Mouse (Mus musculus) hindbrain, embryonic 15.5 days (tissue): ENCODE data around the gene Acvr1. TPM values are rescaled to one million over a fixed set of nuclear protein-coding genes. Genes with fewer than 3 reads are reported as not detected.

Experiments used
- ATAC-seq: fragments of 200-750 bp; cut with Nextera tagmentation; 2 replicates; pipeline ENCODE4 v1.8.0; 2017; ENCODE audit warnings: low read depth, moderate number of reproducible peaks, moderate TSS enrichment; ENCODE audit not compliant: low FRiP score
- H3K27ac ChIP-seq: fragments of 300-500 bp; sonication (generic); replicated peaks from 2 replicates; pipeline ENCODE4 v1.5.1; 2015; ENCODE audit warnings: mild to moderate bottlenecking, inconsistent platforms
- H3K27me3 ChIP-seq: fragments of 300-500 bp; sonication (generic); 2 replicates; pipeline ENCODE4 v1.6.1; 2015; ENCODE audit warnings: control low read depth, inconsistent platforms
- H3K36me3 ChIP-seq: fragments of 300-500 bp; sonication (generic); 2 replicates; pipeline ENCODE4 v1.6.1; 2015; ENCODE audit warnings: control low read depth, inconsistent platforms
- H3K4me1 ChIP-seq: fragments of 300-500 bp; sonication (generic); replicated peaks from 2 replicates; pipeline ENCODE4 v1.6.1; 2015; ENCODE audit warnings: control low read depth, inconsistent platforms
- H3K4me2 ChIP-seq: fragments of 300-500 bp; sonication (generic); 2 replicates; pipeline ENCODE4 v1.6.1; 2015; ENCODE audit warnings: moderate library complexity, mild to moderate bottlenecking, inconsistent platforms
- H3K4me3 ChIP-seq: fragments of 300-500 bp; sonication (generic); 2 replicates; pipeline ENCODE4 v1.5.1; 2015; ENCODE audit warnings: mild to moderate bottlenecking, inconsistent platforms
- H3K9ac ChIP-seq: fragments of 300-500 bp; sonication (generic); 2 replicates; pipeline ENCODE4 v1.6.1; 2015; ENCODE audit warnings: inconsistent platforms
- H3K9me3 ChIP-seq: fragments of 300-500 bp; sonication (generic); 2 replicates; pipeline ENCODE4 v1.6.1; 2016; ENCODE audit warnings: control low read depth, inconsistent platforms
- WGBS: fragments of 180-500 bp; shearing (Covaris S2); methylation state at CpG from one replicate; pipeline ENCODE4 v1.1.7; 2015; 5-methylcytosine and 5-hydroxymethylcytosine counted together
- polyA plus RNA-seq: library from polyadenylated mRNA; unstranded; fragments of >200 nt; fragmentation: Nextera tagmentation; extraction: Ambion mirVana; gene quantifications from 2 replicates; pipeline ENCODE4 v1.2.1, GENCODE M21; 2015

The Acvr1 gene
- polyA plus RNA-seq, 1 experiment from 2014 or later, result 5.0 TPM

DNA sequence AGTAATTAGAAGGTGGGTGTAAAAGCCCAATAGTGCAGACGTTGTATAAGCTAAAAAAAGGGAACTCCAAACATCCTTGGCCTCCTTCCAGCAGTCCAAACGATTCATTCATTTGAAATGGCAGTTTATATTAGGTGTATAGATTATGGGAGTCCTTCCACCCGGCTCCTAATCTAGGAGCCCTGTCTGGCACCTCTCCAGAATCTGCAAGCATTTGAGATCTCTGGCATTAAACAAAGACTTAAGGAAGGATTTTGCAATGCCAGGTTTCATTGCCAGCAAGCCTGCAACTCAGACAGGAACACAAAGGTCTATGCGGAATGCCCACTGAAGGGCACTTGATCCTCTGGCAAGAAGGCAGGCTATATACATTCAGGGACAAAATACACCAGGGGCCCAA is 81.8 kb downstream of the Acvr1 start:
- Histone ChIP-seq H3K4me1 (peaks cover 27% of the 10 kb centered on the region), H3K27ac (no peak overlapping the region), H3K9me3 (no peaks in the 10 kb centered on the region), H3K4me2 (no peak overlapping the region), H3K36me3 (no peaks in the 10 kb centered on the region), H3K9ac (no peak overlapping the region), H3K27me3 (no peaks in the 10 kb centered on the region), H3K4me3 (no peak overlapping the region)
- WGBS, result 34% methylated on average over 4 of the region's 4 CpGs
- no peak for ATAC-seq

GRCm38 (mm10) chr2:58484284-58484965 is 82.5 kb downstream of the Acvr1 start:
- ATAC-seq, result 0 out of 2 replicates have a peak, but pooled peaks have one; percentile 40
- no peaks in the 10 kb centered on the region for H3K9me3 ChIP-seq
- no peak overlapping the region for H3K9ac ChIP-seq
- WGBS, result 62% methylated on average over 7 of the region's 7 CpGs
- no peak overlapping the region for H3K4me3 ChIP-seq
- H3K27me3 ChIP-seq, result no peaks in the 10 kb centered on the region
- H3K36me3 ChIP-seq, result no peaks in the 10 kb centered on the region
- H3K4me1 ChIP-seq, result peaks cover 27% of the 10 kb centered on the region
- H3K27ac ChIP-seq, result peak overlapping the region; percentile 1; the same call in 1 of the 2 replicates
- no peak overlapping the region for H3K4me2 ChIP-seq

DNA sequence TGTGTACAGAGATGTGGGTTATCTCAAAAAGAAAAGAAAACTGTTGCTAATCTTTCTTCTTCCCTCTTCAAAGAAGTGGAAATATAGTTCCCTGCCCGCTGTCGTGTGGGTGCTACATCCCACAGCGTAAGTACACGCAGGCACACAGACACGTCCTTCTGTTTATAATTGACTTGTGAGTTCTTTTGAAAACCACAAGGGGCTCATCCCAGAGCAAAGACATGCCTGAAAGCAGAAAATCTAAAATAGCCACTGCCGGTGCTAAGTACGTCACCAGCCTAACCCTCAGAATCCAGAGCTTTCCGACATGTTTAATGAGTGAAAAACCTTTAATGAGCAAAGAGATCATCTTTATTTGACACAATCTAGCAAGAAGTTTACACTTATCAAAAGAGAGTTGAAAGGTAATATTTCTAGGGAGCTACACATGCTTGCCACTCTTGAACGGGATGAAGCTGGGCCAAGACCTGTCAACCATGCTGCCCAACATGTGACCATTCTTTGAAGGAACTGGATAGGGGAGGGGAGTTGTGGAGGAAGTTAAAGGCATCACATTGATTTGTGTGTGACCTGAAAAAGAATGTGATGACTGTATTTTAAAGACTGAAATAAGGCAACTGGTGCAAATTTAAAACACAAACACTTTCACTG is 85.4 kb downstream of the Acvr1 start:
- ATAC-seq, result no peak
- 0 out of 2 replicates have a peak, but pooled peaks cover 4% of the 10 kb centered on the region for H3K36me3 ChIP-seq
- no peak overlapping the region for H3K9ac ChIP-seq
- WGBS, result 73% methylated on average over 9 of the region's 9 CpGs
- H3K4me3 ChIP-seq, result no peak overlapping the region
- H3K4me1 ChIP-seq, result peaks cover 15% of the 10 kb centered on the region
- no peak overlapping the region for H3K4me2 ChIP-seq
- no peaks in the 10 kb centered on the region for H3K27me3 ChIP-seq
- H3K27ac ChIP-seq, result no peak overlapping the region
- no peaks in the 10 kb centered on the region for H3K9me3 ChIP-seq

DNA sequence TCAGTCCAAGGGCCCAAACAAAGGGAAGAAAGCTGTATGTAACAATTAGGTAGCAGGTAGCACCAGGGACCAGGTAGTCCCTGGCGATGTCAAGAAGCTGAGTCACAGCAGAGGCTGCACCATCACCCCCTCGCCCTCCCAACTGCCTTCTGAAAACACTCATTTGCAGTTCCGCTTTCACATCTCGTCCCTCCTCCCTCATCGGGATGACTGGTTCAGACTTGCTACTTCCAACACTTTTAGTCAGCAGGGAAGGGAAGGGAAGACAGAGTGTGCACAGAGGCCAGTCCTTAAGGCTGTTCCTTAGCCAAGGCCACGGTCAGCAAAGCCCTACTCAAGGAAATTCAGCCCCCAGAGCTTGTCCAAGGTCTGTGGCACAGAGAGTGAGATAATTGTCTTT is 86.2 kb downstream of the Acvr1 start:
- H3K4me3 ChIP-seq, result no peak overlapping the region
- 88% methylated on average over 6 of the region's 6 CpGs for WGBS
- no peaks in the 10 kb centered on the region for H3K27me3 ChIP-seq
- H3K27ac ChIP-seq, result no peak overlapping the region
- 0 out of 2 replicates have a peak, but pooled peaks cover 4% of the 10 kb centered on the region for H3K36me3 ChIP-seq
- no peak for ATAC-seq
- H3K4me1 ChIP-seq, result peaks cover 14% of the 10 kb centered on the region
- no peak overlapping the region for H3K4me2 ChIP-seq
- H3K9ac ChIP-seq, result no peak overlapping the region
- no peaks in the 10 kb centered on the region for H3K9me3 ChIP-seq

DNA sequence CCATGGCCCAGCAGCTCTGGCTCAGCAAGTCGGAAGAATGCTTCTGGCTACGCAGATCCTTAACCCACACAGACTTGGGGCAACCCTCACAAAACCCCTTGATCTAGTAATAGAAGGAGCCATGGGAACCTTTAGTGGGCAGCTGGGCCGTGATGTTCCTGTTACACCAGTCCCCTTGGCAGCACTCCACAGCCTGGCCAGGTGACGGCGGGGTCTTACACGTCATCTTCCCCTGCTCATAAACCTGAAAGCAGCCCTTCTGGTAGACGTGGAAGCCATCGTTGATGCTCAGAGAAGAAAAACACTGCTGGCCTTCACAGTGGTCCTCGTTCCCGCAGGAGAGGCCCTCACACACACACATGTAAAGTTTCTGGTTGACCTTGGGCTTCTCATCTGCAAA is 87.4 kb downstream of the Acvr1 start:
- H3K36me3 ChIP-seq, result 0 out of 2 replicates have a peak, but pooled peaks cover 4% of the 10 kb centered on the region
- no peak overlapping the region for H3K27ac ChIP-seq
- H3K9me3 ChIP-seq, result no peaks in the 10 kb centered on the region
- no peak for ATAC-seq
- H3K4me3 ChIP-seq, result no peak overlapping the region
- H3K4me2 ChIP-seq, result no peak overlapping the region
- peaks cover 6% of the 10 kb centered on the region for H3K4me1 ChIP-seq
- H3K9ac ChIP-seq, result no peak overlapping the region
- no peaks in the 10 kb centered on the region for H3K27me3 ChIP-seq
- 79% methylated on average over 10 of the region's 10 CpGs for WGBS

DNA sequence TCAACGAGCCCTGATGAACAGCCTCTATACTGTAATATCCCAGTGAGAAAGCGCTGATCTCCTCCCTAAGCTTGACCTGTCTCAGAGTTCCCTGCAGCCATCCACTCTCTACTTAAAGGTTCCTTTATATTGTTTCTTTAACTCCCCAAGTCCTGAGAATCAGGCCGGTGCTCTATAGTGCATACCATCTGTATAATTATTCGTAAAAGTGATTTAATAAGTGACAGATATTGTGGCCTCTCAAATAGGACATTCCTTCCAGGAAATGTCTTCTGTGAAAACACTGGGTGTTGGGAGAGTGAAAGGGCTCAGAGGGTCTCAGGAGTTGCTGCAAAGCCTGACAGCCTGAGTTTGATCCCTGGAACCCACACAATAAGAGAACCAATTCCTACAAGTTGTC is 88.8 kb downstream of the Acvr1 start:
- WGBS, result 93% methylated on average over 4 of the region's 4 CpGs
- Histone ChIP-seq H3K9ac (no peak overlapping the region), H3K27me3 (no peaks in the 10 kb centered on the region), H3K4me1 (no peaks in the 10 kb centered on the region), H3K4me3 (no peak overlapping the region), H3K9me3 (no peaks in the 10 kb centered on the region), H3K27ac (no peak overlapping the region), H3K36me3 (0 out of 2 replicates have a peak, but pooled peaks cover 4% of the 10 kb centered on the region), H3K4me2 (no peak overlapping the region)
- ATAC-seq, result no peak

DNA sequence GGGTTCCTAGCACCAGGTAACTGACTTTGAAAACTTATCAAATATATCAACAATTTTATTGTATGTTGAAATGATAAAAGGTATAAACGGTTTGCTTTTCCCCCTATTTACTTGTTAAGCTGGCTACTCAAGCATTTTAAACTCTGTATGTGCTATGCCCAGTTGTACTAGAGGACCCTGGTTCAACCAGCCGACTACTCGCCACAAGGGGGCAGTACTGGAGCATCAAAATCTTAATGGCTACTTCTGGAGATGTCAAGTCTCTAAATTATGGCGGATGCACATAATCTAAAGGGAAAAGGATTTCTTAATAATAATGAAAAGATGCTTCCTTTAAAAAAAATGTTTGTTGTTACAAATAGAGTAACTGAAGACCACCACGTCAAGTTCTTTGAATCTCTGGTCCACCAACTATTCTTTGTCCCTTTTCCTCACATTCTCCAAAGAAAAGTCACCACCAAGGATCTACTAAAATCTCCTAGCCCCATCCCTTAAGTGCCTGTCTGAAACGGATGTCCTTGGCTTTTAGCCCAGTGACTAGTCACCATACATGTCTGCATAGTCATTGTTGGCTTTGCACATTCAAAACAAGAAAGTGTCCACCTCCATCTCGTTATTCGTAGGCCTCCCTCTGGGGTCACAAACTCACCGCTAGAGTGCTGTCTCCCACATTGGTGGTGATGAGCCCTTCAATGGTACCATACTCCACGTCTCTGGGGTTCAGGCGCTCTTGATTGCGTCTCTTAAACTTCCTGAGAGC is 89.8 kb downstream of the Acvr1 start:
- no peak overlapping the region for H3K27ac ChIP-seq
- no peaks in the 10 kb centered on the region for H3K4me1 ChIP-seq
- 63% methylated on average over 12 of the region's 12 CpGs for WGBS
- H3K36me3 ChIP-seq, result peaks cover 7% of the 10 kb centered on the region; the same call in 1 of the 2 replicates
- H3K4me2 ChIP-seq, result no peak overlapping the region
- H3K27me3 ChIP-seq, result no peaks in the 10 kb centered on the region
- no peak overlapping the region for H3K4me3 ChIP-seq
- no peaks in the 10 kb centered on the region for H3K9me3 ChIP-seq
- H3K9ac ChIP-seq, result no peak overlapping the region
- ATAC-seq, result peak; percentile 75; the same call in 1 of the 2 replicates

DNA sequence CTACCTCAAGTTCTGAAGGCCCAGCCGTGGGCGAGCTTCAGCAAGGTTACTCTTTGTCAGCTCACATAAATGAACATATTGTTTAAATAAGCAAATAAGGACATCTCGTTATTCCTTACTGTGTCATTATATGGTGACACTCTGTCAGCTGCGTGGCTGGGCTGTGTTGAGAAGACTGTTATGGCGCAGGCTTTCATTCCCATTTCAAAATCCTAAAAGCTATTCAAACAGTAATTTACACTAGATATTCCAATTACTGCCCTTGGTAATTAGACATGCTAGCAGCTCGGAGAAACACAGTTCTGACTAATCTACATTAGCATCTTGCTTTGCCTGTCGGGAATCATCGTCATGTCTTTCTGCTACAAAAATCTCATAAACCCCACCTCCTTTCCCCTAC is 91.4 kb downstream of the Acvr1 start:
- no peak overlapping the region for H3K27ac ChIP-seq
- no peak overlapping the region for H3K4me2 ChIP-seq
- H3K9ac ChIP-seq, result no peak overlapping the region
- H3K4me1 ChIP-seq, result no peaks in the 10 kb centered on the region
- WGBS, result 81% methylated on average over 8 of the region's 8 CpGs
- peaks cover 7% of the 10 kb centered on the region; the same call in 1 of the 2 replicates for H3K36me3 ChIP-seq
- H3K27me3 ChIP-seq, result no peaks in the 10 kb centered on the region
- ATAC-seq, result no peak
- H3K9me3 ChIP-seq, result no peaks in the 10 kb centered on the region
- H3K4me3 ChIP-seq, result no peak overlapping the region

DNA sequence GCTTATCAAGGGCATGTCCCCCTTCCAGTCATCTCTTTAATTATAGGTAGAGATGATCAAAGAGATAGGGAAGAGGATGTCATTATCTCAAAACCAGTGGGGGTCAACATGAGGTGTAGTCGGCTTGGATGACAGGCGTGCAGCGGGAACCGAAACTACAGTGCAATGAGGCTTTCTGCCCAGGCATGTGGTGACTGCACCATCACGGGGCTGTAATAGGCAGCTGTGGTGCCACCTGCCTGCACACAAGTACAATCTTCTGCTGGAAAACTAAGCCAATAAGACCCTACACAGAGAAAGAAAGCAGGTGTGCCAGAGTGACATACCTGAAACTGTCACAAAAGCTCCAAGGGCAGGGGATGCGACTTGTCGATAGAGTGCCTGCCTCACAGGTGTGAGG is 96.7 kb downstream of the Acvr1 start:
- no peak overlapping the region for H3K4me2 ChIP-seq
- no peak overlapping the region for H3K4me3 ChIP-seq
- H3K36me3 ChIP-seq, result peaks cover 33% of the 10 kb centered on the region
- 92% methylated on average over 7 of the region's 7 CpGs for WGBS
- H3K9ac ChIP-seq, result no peak overlapping the region
- H3K27me3 ChIP-seq, result no peaks in the 10 kb centered on the region
- no peak for ATAC-seq
- H3K9me3 ChIP-seq, result no peaks in the 10 kb centered on the region
- no peak overlapping the region for H3K27ac ChIP-seq
- H3K4me1 ChIP-seq, result no peaks in the 10 kb centered on the region

GRCm38 (mm10) chr2:58469816-58470215 is 97.1 kb downstream of the Acvr1 start, which contains the start of gene Gm17409:
Gene Gm17409 (plus strand): TSS chr2:58470116.
- Histone ChIP-seq H3K36me3 (peaks cover 37% of the 10 kb centered on the region), H3K9me3 (no peaks in the 10 kb centered on the region), H3K27ac (no peak within 1 kb of the TSS), H3K27me3 (no peaks in the 10 kb centered on the region), H3K9ac (no peak within 1 kb of the TSS), H3K4me3 (no peak within 1 kb of the TSS), H3K4me1 (no peaks in the 10 kb centered on the region), H3K4me2 (no peak within 1 kb of the TSS)
- ATAC-seq, result no peak
- WGBS, result 97% methylated on average over 7 of the region's 7 CpGs

GRCm38 (mm10) chr2:58458820-58459371 is 108.1 kb downstream of the Acvr1 start:
- Histone ChIP-seq H3K27ac (no peak overlapping the region), H3K36me3 (peaks cover 36% of the 10 kb centered on the region)
- WGBS, result 85% methylated on average over 14 of the region's 14 CpGs

GRCm38 (mm10) chr2:58457488-58457865 is 109.5 kb downstream of the Acvr1 start:
- H3K4me3 ChIP-seq, result no peak overlapping the region
- H3K9ac ChIP-seq, result no peak overlapping the region
- H3K9me3 ChIP-seq, result no peaks in the 10 kb centered on the region
- ATAC-seq, result no peak
- no peak overlapping the region for H3K4me2 ChIP-seq
- H3K27me3 ChIP-seq, result no peaks in the 10 kb centered on the region
- no peaks in the 10 kb centered on the region for H3K4me1 ChIP-seq
- H3K36me3 ChIP-seq, result peaks cover 29% of the 10 kb centered on the region
- 97% methylated on average over 5 of the region's 5 CpGs for WGBS
- no peak overlapping the region for H3K27ac ChIP-seq

More at GRCm38 (mm10) chr2:58458820-58459371, 108.1 kb downstream of the Acvr1 start:
- no peak overlapping the region for H3K4me3 ChIP-seq
- H3K9ac ChIP-seq, result no peak overlapping the region
- no peaks in the 10 kb centered on the region for H3K27me3 ChIP-seq
- H3K4me2 ChIP-seq, result no peak overlapping the region
- no peaks in the 10 kb centered on the region for H3K9me3 ChIP-seq
- H3K4me1 ChIP-seq, result no peaks in the 10 kb centered on the region
- ATAC-seq, result no peak
